Comparison of ENCODE assay signal across 21 mouse cellular contexts in genomic region chr3:34787211-34787610, GRCm38 (mm10).
DNase-seq lines count a peak whose midpoint lies in the region; TF ChIP-seq lines count a peak whose summit lies in the region.
"Had no signal": no experiment of that assay in that cellular context is flagged by ENCODE, and none has a peak within 500 bp of the region (broad histone marks: within the 10 kb centered on the region; RNA-seq: fewer than 3 reads in every experiment).

No protein-coding gene starts in this region.

- peaks cover 4% of the 10 kb centered on the region for H3K4me1 ChIP-seq in ES-Bruce4 (ENCODE audit: control insufficient read depth, insufficient read depth, low read length)
- H3K4me1 ChIP-seq in limb, embryonic 10.5 days = no peaks in the 10 kb centered on the region
- H3K4me1 ChIP-seq: embryonic facial prominence, embryonic 12.5 days; forebrain, embryonic 13.5 days; forebrain, embryonic 15.5 days had no signal

- no peak overlapping the region for H3K4me3 ChIP-seq in ES-Bruce4 (ENCODE audit: low read depth, low read length)
- no peak overlapping the region for H3K4me3 ChIP-seq in limb, embryonic 10.5 days
- H3K4me3 ChIP-seq: embryonic facial prominence, embryonic 10.5 days; embryonic facial prominence, embryonic 12.5 days; forebrain, embryonic 13.5 days; forebrain, embryonic 15.5 days had no signal

- WGBS in limb, embryonic 10.5 days = 90% methylated on average over 3 of the region's 3 CpGs

- no peak for TF ChIP-seq POLR2A in ES-Bruce4 (IDR thresholded peaks at IDR 0.05; ENCODE audit: insufficient read depth, low read length)

- H3K9ac ChIP-seq in ES-Bruce4 (ENCODE audit: low read depth, poor library complexity, severe bottlenecking) = no peak overlapping the region
- H3K9ac ChIP-seq: embryonic facial prominence, embryonic 12.5 days; forebrain, embryonic 13.5 days; forebrain, embryonic 15.5 days; forebrain, postnatal 0 days had no signal

- peak; percentile 82 for DNase-seq in R1 (ENCODE audit: low read depth, low spot score)
- no peak for DNase-seq in thymus, postnatal 10 days (ENCODE audit: low spot score in 2 of 2)
- DNase-seq in neural tube, embryonic 10.5 days (ENCODE audit: extremely low spot score, low spot score) = no peak
- no peak for DNase-seq in limb, embryonic 10.5 days (ENCODE audit: low spot score)
- DNase-seq: adrenal gland, adult 8-10 months; adrenal gland, postnatal 14 days; adrenal gland, postnatal 36 days; cerebellum, adult 11-12 months; cerebellum, adult 2 months; cerebellum, adult 9-10 months; cerebellum, postnatal 10 days; cerebellum, postnatal 25 days; forebrain, postnatal 0 days had no signal

- no peaks in the 10 kb centered on the region for H3K9me3 ChIP-seq in ES-Bruce4 (replicated peaks; ENCODE audit: control insufficient read depth, insufficient read depth, low read length, poor library complexity, severe bottlenecking)
- no peaks in the 10 kb centered on the region for H3K9me3 ChIP-seq in limb, embryonic 10.5 days (replicated peaks)
- H3K9me3 ChIP-seq: embryonic facial prominence, embryonic 10.5 days; embryonic facial prominence, embryonic 12.5 days; forebrain, embryonic 13.5 days; forebrain, embryonic 15.5 days had no signal

- no peaks in the 10 kb centered on the region for H3K36me3 ChIP-seq in ES-Bruce4 (ENCODE audit: control insufficient read depth, insufficient read depth, low read length, poor library complexity, severe bottlenecking)
- H3K36me3 ChIP-seq in limb, embryonic 10.5 days = no peaks in the 10 kb centered on the region
- H3K36me3 ChIP-seq: embryonic facial prominence, embryonic 10.5 days; embryonic facial prominence, embryonic 12.5 days; forebrain, embryonic 15.5 days; G1E had no signal

- no peak overlapping the region for H3K27ac ChIP-seq in ES-Bruce4 (ENCODE audit: insufficient read depth, low read length)
- no peak overlapping the region for H3K27ac ChIP-seq in limb, embryonic 10.5 days
- H3K27ac ChIP-seq: embryonic facial prominence, embryonic 10.5 days; embryonic facial prominence, embryonic 12.5 days; forebrain, embryonic 13.5 days; forebrain, embryonic 15.5 days had no signal

- H3K27me3 ChIP-seq in ES-Bruce4 (ENCODE audit: control insufficient read depth, insufficient read depth, low read length, poor library complexity, severe bottlenecking) = no peaks in the 10 kb centered on the region
- no peaks in the 10 kb centered on the region for H3K27me3 ChIP-seq in limb, embryonic 10.5 days (ENCODE audit: low read depth, poor library complexity, severe bottlenecking)
- H3K27me3 ChIP-seq: CH12.LX; embryonic facial prominence, embryonic 12.5 days; forebrain, embryonic 13.5 days; forebrain, embryonic 15.5 days; Patski had no signal

- no peak for TF ChIP-seq CTCF in ES-Bruce4 (IDR thresholded peaks at IDR 0.05; ENCODE audit: low read depth, low read length)

- TF ChIP-seq EP300 in ES-Bruce4 (IDR thresholded peaks at IDR 0.05; ENCODE audit: insufficient read depth, low read depth, low read length) = peak; percentile 76
